Mouse (Mus musculus) cerebellum, postnatal 25 days (tissue): Measurements from ENCODE around the gene Wdr81.

ENCODE experiments used
- DNase-seq, 2 experiments: peaks; one replicate each; pipeline ENCODE4 v3.0.0; 2021; ENCODE audit warnings: mixed read lengths in 2 of 2

Gene Wdr81

GRCm38 (mm10) chr11:75434138-75434537 lies 20.4 kb downstream of the Wdr81 start:
- DNase-seq: no peak

GRCm38 (mm10) chr11:75431307-75431706 lies 23.2 kb downstream of the Wdr81 start:
- DNase-seq: peak; percentile 69 to 82

- no peak for DNase-seq
These were observed 25.4 kb downstream of the Wdr81 start for GRCm38 (mm10) chr11:75429019-75429705.

- DNase-seq: no peak
These were observed 30.1 kb downstream of the Wdr81 start for GRCm38 (mm10) chr11:75424459-75424858.

- no peak for DNase-seq
These were observed 30.5 kb downstream of the Wdr81 start for GRCm38 (mm10) chr11:75424033-75424432.

GRCm38 (mm10) chr11:75423091-75423490 lies 31.4 kb downstream of the Wdr81 start:
- no peak for DNase-seq

GRCm38 (mm10) chr11:75422013-75422792 lies 32.3 kb downstream of the Wdr81 start, which contains the start of gene Serpinf1:
Serpinf1 (minus strand) TSS chr11:75422701.
- DNase-seq: no peak

GRCm38 (mm10) chr11:75421375-75422012 lies 33.0 kb downstream of the Wdr81 start:
- no peak for DNase-seq

GRCm38 (mm10) chr11:75420810-75421374 lies 33.6 kb downstream of the Wdr81 start:
- DNase-seq: no peak

- DNase-seq: no peak
These were observed 34.5 kb downstream of the Wdr81 start for GRCm38 (mm10) chr11:75420037-75420436.

- DNase-seq: no peak
These were observed 38.5 kb downstream of the Wdr81 start for GRCm38 (mm10) chr11:75415994-75416393.

- no peak for DNase-seq
These were observed 39.4 kb downstream of the Wdr81 start for GRCm38 (mm10) chr11:75415096-75415495.

- no peak for DNase-seq
These were observed 43.9 kb downstream of the Wdr81 start for GRCm38 (mm10) chr11:75410591-75410990.

- no peak for DNase-seq
These were observed 44.6 kb downstream of the Wdr81 start for GRCm38 (mm10) chr11:75409679-75410575.

- peak; percentile 31 to 58 for DNase-seq
These were observed 47.7 kb downstream of the Wdr81 start for GRCm38 (mm10) chr11:75406865-75407264.

- DNase-seq: no peak
These were observed 48.4 kb downstream of the Wdr81 start for GRCm38 (mm10) chr11:75406104-75406503.

- peak; percentile 31 to 43 for DNase-seq
These were observed 49.7 kb downstream of the Wdr81 start for GRCm38 (mm10) chr11:75404801-75405200.

GRCm38 (mm10) chr11:75403301-75404052 lies 51.0 kb downstream of the Wdr81 start:
- no peak for DNase-seq

GRCm38 (mm10) chr11:75402271-75402690 lies 52.2 kb downstream of the Wdr81 start:
- peak; percentile 14 to 37 for DNase-seq

- peak; percentile 43 to 46 for DNase-seq
These were observed 54.4 kb downstream of the Wdr81 start for GRCm38 (mm10) chr11:75400099-75400498.

- DNase-seq: peak; percentile 56 to 70
These were observed 55.1 kb downstream of the Wdr81 start for GRCm38 (mm10) chr11:75399411-75399841.
